Mouse (Mus musculus) heart, adult 9 months (tissue): ENCODE measurements around the gene Plekhj1.

Source experiments
- DNase-seq, 2 experiments: peaks; one replicate each; pipeline ENCODE4 v3.0.0; 2022; ENCODE audit warnings: low spot score in 2 of 2

Gene Plekhj1

DNA sequence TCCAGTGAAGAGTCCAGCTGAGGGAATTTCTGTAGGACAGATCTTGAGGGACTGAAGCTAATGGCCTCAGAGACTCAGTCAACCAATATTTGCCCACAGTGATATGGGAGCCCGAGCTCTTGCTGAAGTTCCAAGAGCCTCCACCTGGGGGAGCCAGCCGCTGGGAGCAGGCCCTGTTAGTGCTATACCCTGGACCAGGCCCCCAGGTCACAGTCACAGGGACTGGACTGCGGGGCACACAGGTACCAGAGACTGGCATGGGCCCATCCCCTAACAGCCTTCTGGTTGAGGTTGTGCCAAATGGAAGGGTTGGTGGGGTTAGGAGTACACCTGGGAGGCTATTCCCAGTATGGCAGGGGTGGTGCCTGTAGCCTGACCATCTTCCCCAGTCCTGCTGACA, 7.5 kb upstream of the Plekhj1 start:
- peak in 1 of 2 experiments; percentile 56 for DNase-seq

DNA sequence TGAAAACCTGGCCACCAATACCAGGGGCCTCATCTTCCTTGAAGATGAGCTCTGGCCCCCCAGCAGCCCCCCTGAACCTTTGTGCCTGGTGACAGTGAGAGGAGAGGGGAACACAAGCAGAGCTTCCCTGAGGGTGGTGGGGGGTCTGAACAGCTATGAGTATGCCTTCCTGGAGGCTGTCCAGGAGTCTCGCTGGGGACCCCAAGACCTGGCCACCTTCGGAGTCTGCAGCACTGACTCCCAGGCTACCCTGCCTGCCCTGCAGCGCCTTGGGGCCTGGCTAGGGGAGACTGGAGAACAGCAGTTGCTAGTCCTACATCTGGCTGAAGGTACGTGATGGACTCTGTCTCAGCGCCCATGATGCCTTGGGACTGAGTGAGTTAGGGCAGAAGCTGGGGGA, 6.9 kb upstream of the Plekhj1 start:
- DNase-seq, result no peak

DNA sequence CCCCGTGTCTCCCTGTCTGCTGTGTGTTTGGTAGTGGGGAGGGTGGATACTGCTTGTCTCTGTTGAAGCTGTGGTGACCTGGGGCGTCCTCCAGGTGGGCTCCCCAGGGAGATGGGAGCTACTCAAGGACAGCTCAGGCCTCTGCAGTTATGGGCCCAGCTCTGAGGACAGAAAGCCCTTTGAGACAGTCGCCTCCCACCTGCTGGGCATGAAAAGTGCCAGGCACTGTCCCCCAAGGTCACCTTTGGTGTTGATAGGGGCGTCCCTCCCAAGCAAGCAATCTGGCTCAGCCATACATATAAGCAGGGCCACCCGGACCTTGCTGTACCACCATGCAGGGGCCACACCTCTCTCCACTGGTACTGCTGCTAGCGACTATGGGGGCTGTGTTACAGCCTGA, 6.5 kb upstream of the Plekhj1 start, which contains the start of gene Amh:
Amh (plus strand) TSS at position 328 of the 400 bp plus-strand sequence.
- DNase-seq, result no peak

DNA sequence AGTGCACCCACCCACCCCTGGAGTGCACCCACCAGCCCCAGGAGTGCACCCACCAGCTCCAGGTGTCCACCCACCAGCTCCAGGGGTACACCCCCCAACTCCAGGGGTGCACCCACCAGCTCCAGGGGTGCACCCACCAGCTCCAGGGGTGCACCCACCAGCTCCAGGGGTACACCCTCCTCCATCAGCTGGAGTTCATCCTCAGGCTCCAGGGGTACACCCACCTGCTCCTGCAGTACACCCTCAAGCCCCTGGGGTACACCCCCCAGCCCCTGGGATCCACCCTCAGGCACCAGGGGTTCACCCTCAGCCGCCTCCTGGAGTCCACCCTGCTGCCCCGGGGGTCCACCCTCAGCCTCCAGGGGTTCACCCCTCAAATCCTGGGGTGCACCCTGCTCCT, 5.9 kb upstream of the Plekhj1 start:
- DNase-seq, result no peak

DNA sequence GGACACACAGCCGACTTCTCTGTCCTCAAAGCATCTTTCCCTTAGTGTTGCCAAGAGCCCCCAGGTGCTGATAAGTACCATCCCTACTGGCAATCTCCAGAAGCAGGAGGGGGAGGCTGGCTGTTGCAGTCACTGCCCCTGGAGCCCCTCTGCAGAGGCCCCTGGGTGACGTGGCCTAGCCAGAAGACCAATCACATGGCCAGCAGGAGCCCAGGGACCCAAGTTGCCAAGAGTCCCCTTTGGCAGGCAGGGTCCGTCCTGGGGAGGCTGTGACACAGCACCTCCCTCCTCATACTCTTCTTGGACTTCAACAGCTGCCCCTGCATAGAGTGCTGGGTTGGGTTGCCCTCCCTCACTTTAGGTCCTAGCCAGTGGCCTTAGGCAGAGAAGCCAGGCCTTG, 4.6 kb upstream of the Plekhj1 start:
- DNase-seq, result no peak

DNA sequence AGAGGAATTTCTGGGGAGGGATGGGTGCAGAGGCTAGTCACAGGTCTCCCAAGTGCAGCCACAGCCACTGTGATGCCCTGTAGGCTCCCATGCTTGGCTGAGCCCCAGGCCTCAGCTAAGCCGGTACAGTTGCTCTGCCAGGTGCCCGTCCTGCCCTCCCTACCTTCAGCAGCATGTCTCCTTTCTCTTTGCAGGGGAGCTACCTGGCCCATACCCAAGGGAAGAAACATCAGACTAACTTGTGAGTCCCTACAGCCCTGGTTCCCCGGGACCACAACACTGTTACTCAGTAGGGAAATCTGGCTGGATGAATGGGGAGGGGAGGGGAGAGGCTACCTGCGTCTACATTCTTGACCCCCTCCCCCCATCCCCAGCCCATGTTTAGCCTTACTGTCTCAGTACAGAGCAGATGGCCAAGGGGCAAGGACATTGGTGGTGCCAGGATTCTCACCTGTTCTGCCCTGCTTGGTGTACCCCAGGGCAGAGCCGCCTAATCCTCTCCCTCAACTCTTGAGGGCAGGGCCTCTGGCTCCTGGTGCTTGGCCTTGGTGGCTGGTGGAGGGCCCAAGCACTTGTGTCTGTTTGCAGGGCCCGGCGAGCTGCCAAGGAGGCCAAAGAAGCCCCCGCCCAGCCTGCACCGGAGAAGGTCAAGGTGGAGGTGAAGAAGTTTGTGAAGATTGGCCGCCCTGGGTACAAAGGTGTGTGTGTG, 3.9 kb upstream of the Plekhj1 start:
- no peak for DNase-seq

DNA sequence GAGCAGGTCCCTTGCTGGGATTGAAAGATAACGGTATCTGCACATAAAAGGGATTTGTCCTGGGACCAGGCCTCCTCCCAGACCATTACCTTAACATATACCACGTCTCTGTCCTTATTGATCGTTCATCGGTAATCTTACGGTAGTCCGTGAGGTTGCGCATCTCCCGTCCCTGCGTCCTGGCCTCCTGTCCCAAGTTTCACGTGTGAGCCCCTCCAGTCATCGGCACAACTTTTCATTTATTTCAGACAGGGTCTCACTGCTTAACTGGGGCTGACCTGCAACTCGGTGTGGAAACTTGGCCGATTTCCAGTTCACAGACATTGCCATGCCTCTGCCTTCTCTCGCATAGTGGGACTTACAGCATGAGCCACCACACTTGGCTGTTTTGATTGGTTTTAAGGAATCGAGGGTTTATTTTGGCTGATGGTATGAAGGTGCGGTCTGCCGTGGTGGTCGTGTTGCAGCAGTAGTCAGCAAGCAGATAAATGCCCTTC, 692 bp upstream of the Plekhj1 start:
- no peak for DNase-seq

DNA sequence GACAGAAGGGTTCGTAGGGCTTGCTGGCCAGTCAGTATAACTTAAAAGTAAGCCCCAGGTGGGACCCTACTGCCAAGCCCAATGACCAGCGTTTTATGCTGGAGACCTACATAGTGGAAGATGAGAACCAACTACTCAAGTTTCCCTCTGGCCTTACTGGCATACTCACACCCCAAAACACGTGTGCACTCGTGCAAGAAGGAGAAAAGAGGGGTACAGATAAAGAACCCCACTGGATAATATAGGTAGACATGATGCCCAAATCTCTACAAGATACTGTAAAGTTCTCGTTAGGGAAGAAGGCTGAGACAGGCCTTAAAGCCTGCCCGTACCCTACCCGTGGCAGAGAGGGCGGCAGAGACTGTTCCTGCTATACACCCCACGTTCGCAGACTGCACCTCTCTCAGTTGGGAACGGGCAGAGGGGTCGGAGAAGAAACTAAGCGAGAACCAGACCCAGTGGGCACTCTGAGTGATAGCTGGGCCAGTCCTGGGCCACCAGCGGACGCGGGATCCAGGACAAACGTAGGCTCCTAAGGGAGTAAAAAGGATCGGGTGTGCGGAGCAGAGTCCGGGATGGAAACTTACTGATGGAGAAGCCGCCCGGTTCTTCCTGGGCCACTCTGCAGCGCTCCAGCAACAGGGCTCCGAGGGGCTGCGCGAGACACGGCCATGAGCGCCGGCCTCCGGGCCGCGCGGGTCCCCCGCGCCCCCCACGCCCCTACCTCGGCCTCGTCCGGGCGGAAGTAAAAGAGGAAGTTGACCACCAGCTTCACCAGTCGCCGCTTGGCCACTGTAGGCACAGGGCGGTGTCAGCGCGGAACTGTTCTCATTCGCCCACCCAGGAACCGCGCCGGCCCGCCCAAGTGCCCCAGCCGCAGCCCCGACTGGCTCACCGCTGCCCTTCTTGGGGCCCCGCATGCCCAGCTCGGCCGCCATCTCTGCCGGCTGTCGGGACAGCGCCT, 958 bp downstream of the Plekhj1 start:
- DNase-seq, result no peak

DNA sequence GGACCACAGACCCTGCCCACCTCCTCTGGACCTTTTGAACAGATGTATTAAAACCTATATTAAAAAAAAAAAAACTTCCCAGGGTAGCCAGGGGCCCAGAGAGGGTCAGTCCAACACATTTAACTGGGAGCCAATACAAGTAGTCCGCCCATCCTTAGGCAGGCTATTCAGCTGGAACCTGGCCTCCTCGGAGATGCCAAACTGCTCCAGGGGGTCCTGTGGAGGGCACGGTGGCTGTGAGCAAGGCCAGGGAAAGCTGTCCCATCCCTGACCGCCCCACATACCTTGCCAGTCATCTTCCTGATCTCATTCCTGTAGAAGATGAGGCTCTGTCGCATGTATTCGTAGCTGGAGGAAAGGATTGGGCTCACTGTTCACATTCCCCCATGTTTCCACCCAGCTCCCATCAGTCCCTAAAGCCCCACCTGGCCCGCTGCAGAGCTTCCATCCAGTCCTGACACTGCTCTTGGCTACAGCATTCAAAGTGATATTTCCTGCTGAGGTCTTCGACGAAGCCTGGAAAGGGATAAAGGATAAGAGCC, 2.0 kb downstream of the Plekhj1 start:
- no peak for DNase-seq

DNA sequence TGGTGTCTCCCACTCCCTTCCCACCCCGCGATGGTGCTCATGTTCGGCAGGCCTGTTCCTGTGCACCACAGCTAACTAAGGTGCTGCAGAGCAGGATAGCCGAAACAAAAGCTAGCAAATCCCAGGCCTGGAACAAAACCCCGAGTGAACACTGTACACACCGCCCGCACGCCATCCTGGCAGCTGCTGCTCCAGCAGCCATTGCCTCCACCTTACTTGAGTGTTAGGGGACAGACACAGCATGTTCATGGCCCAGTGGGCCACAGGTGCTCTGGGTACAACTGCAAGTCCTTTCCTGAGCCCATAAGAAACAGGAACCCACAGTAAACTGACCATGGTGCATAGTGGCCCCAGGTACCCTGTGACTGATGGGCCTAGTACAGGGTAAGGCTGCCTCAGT, 3.7 kb downstream of the Plekhj1 start:
- no peak for DNase-seq

DNA sequence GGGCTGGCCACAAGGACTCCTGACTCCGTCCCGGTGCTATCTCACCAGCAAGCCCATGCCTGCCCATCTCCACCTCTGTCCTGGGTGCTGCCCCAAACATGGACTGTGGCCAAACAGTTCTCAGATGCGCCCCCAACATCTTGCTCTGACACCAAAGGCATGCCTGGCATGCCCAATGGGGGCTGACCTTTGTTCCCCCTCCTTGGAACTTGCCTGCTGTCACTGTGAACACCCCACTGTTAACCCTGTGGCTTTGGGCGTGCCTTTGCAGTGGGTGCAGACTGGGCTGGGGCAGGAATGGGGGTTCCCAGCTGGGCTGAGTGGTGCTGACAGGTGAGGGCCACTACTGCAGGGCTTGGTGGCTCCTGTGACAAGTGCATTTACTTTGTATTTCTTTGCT, 4.6 kb downstream of the Plekhj1 start:
- no peak for DNase-seq

DNA sequence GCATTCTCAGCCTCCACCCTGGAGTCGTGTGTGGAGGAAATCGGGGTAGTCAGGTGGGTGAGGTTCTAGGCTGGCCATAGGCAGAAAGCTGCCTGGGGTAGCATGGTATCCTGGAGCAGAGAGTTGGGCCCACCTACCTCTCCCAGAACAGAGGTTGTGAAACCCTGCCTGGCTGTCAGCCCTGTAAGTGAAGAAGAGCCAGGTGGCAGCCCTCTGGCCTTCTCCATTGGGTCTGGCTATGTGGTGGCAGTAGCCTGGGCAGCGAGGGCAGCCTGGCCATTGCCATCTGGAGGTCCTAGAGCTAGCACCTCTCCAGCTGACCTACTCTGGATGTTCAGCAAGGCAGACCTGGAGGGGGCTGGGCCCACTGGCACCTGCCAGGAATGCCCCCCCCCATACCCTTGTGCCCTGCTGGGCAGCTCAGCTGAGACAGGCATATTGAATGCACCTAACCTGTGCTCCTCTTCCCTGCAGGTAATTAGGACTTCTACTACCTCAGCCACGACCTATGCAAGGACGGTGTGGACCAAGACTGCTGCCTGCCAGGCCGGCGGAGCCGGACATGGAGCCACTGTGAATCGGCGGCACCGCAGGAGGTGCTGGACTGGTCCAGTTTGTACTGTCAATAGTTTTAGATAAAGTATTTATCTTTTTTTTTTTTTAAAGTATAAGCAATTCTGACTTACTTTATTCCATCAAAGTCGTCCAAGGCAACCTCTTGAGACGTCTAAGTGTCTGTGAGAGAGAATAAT, 5.2 kb downstream of the Plekhj1 start:
- no peak for DNase-seq

DNA sequence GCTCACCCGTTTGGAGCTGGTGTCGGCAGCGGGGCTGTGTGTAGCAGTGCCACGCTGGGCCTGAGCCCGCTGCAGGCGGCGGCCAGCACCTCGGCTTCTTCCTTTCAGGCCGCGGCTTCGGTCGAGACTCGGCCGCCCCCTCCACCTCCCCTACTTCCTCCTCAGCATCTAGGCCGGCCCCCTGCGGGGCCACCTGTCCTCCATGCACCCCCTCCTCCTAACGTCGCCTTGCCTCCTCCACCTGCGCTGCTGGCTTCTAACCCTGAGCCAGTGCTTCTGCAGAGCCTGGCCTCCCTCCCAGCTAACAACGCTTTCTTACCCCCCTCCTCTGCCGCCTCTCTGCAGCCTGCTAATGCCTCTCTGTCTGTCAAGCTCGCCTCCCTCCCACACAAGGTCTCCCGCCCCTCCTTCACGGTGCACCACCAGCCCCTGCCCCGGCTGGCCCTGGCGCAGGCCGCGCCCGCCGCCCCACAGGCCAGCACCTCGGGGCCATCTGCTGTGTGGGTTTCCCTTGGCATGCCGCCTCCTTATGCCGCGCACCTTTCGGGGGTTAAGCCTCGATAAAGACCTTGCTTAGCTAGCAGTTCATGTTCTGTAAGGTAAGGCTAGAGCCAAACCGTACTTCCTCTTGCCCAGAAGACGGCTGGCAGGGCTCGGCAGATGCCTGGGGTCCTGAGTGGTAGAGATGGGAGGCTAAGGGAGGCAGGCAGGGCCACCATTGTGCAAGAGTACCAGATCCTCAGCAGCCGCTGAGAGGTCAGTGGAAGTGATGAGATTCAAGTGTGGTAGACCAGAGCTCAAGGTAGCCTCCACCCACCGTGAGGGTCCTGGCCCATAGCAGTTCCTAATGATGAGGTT, 6.0 kb downstream of the Plekhj1 start:
- no peak for DNase-seq

DNA sequence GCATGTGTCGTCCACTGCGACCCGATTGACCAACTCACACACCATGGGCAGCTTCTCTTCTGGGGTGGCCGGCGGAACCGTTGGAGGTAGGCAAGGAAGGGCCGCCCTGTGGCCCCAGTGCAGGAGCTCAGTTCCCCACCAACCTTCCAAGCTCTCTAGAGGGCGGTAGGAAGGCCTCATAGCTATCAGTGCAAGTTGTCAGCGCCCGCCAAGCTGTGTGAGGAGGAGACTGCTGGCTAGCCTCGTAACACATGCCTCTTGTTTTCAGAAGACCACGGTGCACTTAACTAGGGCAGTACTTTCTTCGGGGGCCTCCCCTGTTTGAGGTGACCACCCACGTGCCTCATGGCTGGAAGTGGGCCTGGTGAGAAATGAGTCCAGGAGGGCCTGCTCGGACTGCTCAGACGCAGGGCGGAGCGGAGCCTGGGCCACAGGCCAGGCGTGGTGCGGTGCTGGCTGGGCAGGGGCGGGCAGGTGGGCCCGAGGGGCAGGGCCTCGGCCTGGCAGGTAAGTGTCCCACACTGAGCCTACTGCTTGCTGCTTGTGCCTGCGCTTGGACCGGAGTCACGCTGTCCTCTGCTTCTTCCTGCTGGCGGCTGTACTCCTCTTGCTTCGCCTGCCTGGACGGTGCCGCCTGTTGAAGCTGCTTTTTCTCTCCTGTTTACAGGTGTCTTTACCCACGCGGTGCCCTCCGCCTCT, 6.8 kb downstream of the Plekhj1 start:
- DNase-seq, result peak in 1 of 2 experiments; percentile 43

DNA sequence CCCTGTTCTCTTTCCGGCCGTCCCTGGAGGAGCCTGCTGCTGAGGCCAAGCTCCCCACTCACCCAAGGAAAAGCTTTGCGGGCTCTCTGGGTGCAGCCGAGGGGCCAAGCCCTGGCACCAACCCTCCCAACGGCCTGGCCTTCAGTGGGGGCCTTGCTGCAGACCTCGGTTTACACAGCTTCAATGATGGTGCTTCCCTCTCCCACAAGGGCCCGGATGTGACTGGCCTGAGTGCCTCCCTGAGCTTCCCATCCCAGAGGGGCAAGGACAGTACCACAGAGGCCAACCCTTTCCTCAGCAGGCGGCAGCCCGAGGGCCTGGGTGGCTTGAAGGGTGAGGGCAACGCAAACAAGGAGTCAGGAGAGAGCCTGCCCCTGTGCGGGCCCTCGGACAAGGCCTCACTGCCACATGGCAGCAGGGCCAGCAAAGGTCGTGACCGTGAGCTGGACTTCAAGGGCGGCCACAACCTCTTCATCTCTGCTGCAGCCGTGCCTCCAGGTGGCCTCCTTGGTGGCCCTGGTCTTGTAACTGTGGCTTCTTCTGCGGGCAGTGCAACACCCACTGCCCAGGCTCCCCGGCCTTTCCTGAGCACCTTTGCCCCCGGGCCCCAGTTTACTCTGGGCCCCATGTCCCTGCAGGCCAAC, 7.5 kb downstream of the Plekhj1 start:
- DNase-seq, result no peak

DNA sequence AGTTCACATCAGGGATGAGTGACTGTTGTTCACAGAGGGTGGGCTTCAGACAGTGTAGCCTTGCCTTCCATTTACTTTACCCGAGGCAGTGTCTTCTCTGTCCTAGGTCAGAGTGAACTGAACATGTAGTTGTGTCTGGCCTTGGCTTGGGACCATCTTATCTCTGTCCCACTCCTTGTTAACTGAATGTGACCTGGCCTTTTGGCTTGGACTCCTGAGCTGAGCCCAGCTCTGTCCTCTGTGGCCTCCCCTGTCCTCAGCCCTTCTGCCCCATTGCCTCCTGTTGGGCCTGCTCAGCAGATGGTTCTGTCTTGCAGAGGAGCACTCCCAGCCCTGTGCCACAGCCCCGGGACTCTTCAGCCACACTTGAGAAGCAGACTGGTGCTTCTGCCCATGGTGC, 10.9 kb downstream of the Plekhj1 start:
- DNase-seq, result peak; percentile 59 to 67

DNA sequence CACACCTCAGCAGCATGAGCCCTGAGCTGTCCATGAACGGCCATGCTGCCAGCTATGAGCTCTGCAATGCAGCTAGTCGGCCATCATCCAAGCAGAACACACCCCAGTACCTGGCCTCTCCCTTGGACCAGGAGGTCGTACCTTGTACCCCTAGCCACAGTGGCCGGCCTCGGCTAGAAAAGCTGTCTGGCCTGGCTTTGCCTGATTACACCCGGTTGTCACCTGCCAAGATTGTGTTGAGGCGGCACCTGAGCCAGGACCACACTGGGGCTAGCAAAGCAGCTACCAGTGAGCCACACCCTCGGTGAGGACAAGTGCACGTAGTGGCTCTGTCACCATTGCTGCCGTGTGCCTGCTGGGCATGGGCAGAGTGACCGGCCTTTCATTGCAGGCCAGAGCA, 12.5 kb downstream of the Plekhj1 start:
- DNase-seq, result no peak

DNA sequence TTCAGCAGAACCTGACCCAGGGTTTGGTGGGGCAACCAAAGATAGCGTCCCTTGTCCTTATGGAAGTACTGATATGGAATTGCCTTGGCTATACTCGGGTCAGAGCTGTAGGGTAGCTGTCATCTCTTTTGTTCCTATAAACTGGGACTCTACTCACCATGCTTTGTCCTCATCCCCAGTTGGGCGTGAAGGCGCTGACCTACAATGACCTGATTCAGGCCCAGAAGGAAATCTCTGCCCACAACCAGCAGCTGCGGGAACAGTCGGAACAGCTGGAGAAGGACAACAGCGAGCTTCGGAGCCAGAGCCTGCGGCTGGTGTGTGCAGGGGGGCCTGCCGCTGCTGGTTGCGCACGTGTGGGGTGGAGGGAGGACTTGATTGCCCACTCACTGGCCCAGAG, 13.6 kb downstream of the Plekhj1 start:
- peak; percentile 52 to 53 for DNase-seq

DNA sequence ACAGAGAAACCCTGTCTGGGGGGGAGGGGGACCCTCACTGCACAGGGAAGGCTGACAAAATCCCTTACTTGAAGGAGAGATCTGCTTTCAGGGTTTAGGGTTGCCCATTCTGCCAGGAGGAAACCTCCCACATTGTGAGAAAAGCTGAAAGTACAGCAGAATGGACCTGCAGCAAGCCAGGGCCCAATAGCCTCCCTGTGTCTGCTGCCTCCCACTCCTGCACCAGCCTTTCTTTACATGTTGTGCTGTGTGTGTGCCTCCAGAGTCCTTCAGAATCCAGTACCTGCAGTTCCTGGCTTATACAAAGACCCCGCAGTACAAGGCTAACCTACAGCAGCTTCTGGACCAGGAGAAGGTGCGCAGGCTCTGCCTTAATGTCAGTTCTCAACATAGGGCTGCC, 14.1 kb downstream of the Plekhj1 start:
- DNase-seq, result no peak

DNA sequence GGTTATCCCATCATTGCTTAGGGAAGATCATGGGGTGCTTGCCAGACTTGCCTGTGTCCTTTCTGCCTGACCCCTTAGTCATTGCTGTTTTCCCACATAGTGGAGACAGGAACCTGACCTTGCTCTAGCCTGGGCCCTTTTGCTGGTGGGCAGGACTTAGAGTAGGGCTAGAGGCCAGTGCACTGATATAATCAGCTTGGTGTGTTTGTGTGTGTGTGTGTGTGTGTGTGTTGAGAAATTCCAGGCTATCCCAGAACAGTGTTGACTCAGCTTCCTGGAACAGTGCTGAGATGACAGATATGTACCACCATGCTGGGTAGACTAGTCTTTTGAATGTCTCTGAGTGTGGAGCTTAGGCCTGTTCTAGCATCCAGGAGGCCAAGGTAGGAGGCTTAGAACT, 18.9 kb downstream of the Plekhj1 start:
- DNase-seq, result no peak
